Mouse (Mus musculus): ENCODE data around the gene Ugt1a10.

DNA sequence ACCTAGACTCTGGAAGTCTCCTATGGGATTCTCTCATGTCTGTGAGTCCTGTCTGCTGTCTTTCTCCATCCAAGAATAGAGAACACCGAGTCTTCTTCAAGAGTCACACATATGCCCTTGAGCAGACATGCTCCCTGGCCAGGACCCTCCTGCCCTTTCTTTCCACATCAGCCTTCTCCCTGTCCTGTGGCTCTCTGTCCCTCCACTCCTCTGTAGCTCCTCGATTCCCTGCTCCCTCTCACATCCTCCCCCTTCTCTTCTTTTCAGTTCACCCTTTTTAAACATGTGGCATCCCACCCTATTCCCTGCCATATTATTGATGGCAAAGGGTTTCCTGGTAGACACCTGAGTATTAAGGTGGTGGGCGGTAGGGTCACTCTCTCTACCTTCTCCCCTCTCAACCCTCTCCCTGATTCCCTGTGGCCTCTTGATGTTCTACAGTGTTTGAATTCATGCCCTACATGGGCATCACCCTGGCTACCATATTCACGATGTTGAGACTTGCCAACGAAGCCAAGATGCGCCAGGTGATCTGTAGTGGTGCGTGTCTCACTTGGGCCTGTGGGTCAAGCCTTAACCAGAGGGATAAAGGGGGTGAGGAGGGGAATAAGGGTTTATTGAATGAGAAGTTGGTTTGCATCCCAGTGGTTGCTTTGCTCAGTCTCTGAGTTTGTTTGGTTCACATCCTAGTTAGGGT lies 176.8 kb downstream of the Ugt1a10 start:
- TF ChIP-seq CTCF (IDR thresholded peaks at IDR 0.05; ENCODE audit: low read depth) (no peak), EP300 (IDR thresholded peaks at IDR 0.05; ENCODE audit: low read depth) (no peak)
